Mouse (Mus musculus) midbrain, postnatal 0 days (tissue): ENCODE measurements at regions not wholly inside any gene's neighbourhood (a gene's known extent, or its start where the extent isn't known, plus 50 kb on each side); places are given as distances from the start of the nearest gene placed in this dataset.

Source experiments
- ATAC-seq: fragments of 200-750 bp; cut with Nextera tagmentation; 2 replicates; pipeline ENCODE4 v1.8.0; 2017; ENCODE audit warnings: moderate number of reproducible peaks, mild to moderate bottlenecking, moderate TSS enrichment, moderate library complexity; ENCODE audit not compliant: low FRiP score
- DNase-seq: peaks from one replicate; pipeline ENCODE4 v3.0.0-alpha.2; 2015; ENCODE audit warnings: low spot score
- H3K27ac ChIP-seq: fragments of 300-500 bp; sonication (generic); 2 replicates; pipeline ENCODE4 v1.5.1; 2014; ENCODE audit warnings: low read depth, mild to moderate bottlenecking, low read length, mixed read lengths
- H3K27me3 ChIP-seq: fragments of 300-500 bp; sonication (generic); 2 replicates; pipeline ENCODE4 v1.6.1; 2014; ENCODE audit warnings: low read length, control low read depth, mixed read lengths; ENCODE audit not compliant: insufficient read depth
- H3K36me3 ChIP-seq: fragments of 300-500 bp; sonication (generic); 2 replicates; pipeline ENCODE4 v1.6.1; 2014; ENCODE audit warnings: low read length, control low read depth, mixed read lengths; ENCODE audit not compliant: insufficient read depth
- H3K4me1 ChIP-seq: fragments of 300-500 bp; sonication (generic); 2 replicates; pipeline ENCODE4 v1.6.1; 2014; ENCODE audit warnings: mild to moderate bottlenecking, control low read depth, antibody characterized with exemption, low read length, mixed read lengths; ENCODE audit not compliant: insufficient read depth
- H3K4me2 ChIP-seq: fragments of 300-500 bp; sonication (generic); 2 replicates; pipeline ENCODE4 v1.6.1; 2014; ENCODE audit warnings: low read depth, mild to moderate bottlenecking, low read length, mixed read lengths; ENCODE audit not compliant: poor library complexity, severe bottlenecking
- H3K4me3 ChIP-seq: fragments of 300-500 bp; sonication (generic); 2 replicates; pipeline ENCODE4 v1.5.1; 2014; ENCODE audit warnings: low read depth, mild to moderate bottlenecking, low read length, moderate library complexity
- H3K9ac ChIP-seq: fragments of 300-500 bp; sonication (generic); replicated peaks from 2 replicates; pipeline ENCODE4 v1.6.1; 2014; ENCODE audit warnings: mild to moderate bottlenecking, low read length, moderate library complexity, mixed read lengths; ENCODE audit not compliant: poor library complexity, severe bottlenecking
- H3K9me3 ChIP-seq: fragments of 300-500 bp; sonication (generic); 2 replicates; pipeline ENCODE4 v1.6.1; 2016; ENCODE audit warnings: low read length, control low read depth
- CTCF ChIP-seq: IDR thresholded peaks from 2 replicates; pipeline ENCODE4 v1.5.1; 2016; ENCODE audit warnings: antibody characterized with exemption, mild to moderate bottlenecking
- WGBS: fragments of 180-500 bp; shearing (Covaris S2); extraction: QIAGEN DNeasy Blood & Tissue Kit; methylation state at CpG from one replicate; pipeline ENCODE4 v1.1.7; 2014; 5-methylcytosine and 5-hydroxymethylcytosine counted together

DNA sequence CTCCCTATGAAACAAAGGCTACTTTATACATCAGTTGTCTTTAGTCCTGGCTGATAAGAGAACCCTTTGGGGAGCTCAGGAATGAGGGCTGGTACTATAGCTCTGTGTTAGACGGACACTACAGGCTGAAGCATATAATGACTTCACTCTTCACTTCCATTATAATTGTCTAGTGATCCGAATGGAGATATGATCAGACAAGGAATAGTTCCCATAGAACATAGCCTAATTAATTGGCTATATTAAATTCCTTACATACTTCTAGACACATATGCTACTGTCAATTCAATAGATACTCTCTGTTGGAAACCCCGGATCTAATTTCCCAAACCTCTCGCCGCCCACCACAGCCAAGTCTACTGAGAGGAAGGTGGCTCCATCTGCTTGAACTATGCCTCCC, 238.8 kb upstream of the Crim1 start:
- no peaks in the 10 kb centered on the region for H3K36me3 ChIP-seq
- no peak overlapping the region for H3K9ac ChIP-seq
- no peak for ATAC-seq
- no peak for DNase-seq
- no peak overlapping the region for H3K4me3 ChIP-seq
- no peak overlapping the region for H3K27ac ChIP-seq
- H3K4me1 ChIP-seq = no peaks in the 10 kb centered on the region
- 87% methylated on average over 5 of the region's 5 CpGs for WGBS
- H3K4me2 ChIP-seq = no peak overlapping the region
- H3K9me3 ChIP-seq = no peaks in the 10 kb centered on the region
- no peak for TF ChIP-seq CTCF
- H3K27me3 ChIP-seq = no peaks in the 10 kb centered on the region

DNA sequence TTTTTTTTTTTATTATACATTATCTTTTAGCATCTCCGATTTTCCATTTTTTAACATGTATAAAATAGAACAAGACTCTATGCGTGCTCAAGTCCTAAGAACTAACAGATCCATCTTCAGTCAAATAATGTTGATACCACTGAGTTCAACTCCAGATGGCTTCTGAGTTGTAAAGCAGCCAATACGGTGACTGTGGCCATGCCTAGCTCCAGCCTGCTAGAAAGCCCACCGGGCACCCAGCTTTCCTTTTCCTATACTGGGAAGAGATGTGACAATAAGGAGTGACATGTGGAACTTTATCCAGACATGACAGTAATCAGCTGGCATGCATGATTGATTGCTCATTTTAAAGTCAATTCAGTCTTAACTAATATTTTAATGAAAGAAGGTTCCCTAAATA, 236.7 kb upstream of the Crim1 start:
- Histone ChIP-seq H3K27me3 (no peaks in the 10 kb centered on the region), H3K36me3 (no peaks in the 10 kb centered on the region), H3K9me3 (no peaks in the 10 kb centered on the region), H3K4me2 (no peak overlapping the region), H3K4me1 (no peaks in the 10 kb centered on the region), H3K9ac (no peak overlapping the region), H3K27ac (no peak overlapping the region), H3K4me3 (no peak overlapping the region)
- ATAC-seq (no peak), DNase-seq (no peak)
- 89% methylated on average over 4 of the region's 4 CpGs for WGBS
- no peak for TF ChIP-seq CTCF

GRCm38 (mm10) chr17:77968510-77968909, 231.5 kb upstream of the Crim1 start:
- 88% methylated on average over 5 of the region's 5 CpGs for WGBS
- Histone ChIP-seq H3K36me3 (no peaks in the 10 kb centered on the region), H3K4me3 (no peak overlapping the region), H3K4me1 (no peaks in the 10 kb centered on the region), H3K9me3 (no peaks in the 10 kb centered on the region), H3K27ac (no peak overlapping the region), H3K9ac (no peak overlapping the region), H3K4me2 (no peak overlapping the region), H3K27me3 (no peaks in the 10 kb centered on the region)
- TF ChIP-seq CTCF = no peak
- ATAC-seq = no peak
- DNase-seq = no peak

DNA sequence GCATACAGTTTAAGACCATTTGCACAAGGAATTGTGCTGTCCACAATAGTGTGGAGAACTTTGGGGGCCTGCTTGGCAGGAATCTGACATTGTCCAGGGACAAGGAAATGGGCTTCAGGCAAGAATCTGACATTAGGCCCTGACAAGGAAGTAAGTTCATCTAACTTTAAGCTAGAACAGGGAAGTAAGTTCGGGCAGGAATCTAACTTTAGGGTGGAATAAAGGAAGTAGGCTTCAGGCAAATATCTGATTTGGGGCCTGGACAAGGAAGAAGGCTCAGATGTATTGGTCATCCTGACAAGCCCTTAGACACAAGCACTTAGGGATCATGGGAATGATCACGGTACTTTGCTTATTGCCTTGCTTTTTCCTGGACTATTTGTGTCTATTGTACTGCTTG, 230.9 kb upstream of the Crim1 start:
- H3K9me3 ChIP-seq = no peaks in the 10 kb centered on the region
- 84% methylated on average over 2 of the region's 2 CpGs for WGBS
- no peak for TF ChIP-seq CTCF
- H3K9ac ChIP-seq = no peak overlapping the region
- H3K27ac ChIP-seq = no peak overlapping the region
- H3K36me3 ChIP-seq = no peaks in the 10 kb centered on the region
- no peak overlapping the region for H3K4me3 ChIP-seq
- no peak overlapping the region for H3K4me2 ChIP-seq
- H3K27me3 ChIP-seq = no peaks in the 10 kb centered on the region
- ATAC-seq (no peak), DNase-seq (no peak)
- H3K4me1 ChIP-seq = no peaks in the 10 kb centered on the region
